Mouse (Mus musculus) lung, postnatal 36 days (tissue): Measurements from ENCODE around the gene Gm21973.

Experiments
- DNase-seq: peaks from one replicate; pipeline ENCODE4 v3.0.0; 2022; ENCODE audit warnings: mixed read lengths

The Gm21973 gene

GRCm38 (mm10) chr15:10400415-10400814 lies 75.2 kb downstream of the Gm21973 start:
- DNase-seq, result peak; percentile 65

GRCm38 (mm10) chr15:10409842-10410241 lies 84.7 kb downstream of the Gm21973 start:
- DNase-seq, result no peak

DNA sequence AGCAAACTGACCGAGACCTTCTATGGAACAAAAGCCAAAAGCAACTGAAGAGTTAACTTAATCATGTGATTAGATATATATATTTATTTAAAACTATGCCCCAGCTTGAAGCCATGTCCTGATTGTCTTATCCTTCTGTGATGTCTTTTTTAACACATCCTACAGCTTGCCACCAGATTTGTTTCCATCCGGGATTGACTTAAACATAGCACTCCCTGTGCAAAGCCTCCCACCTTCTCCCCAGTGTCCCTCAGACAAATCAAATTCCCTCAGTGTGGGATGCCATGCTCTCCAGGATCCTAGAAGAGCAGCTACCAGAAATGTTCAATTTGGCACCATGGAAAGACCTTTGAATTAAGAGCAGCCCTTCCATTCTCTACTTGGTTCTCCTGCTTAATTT lies 85.7 kb downstream of the Gm21973 start:
- no peak for DNase-seq

- DNase-seq, result no peak
Measured at GRCm38 (mm10) chr15:10413656-10414055, 88.5 kb downstream of the Gm21973 start.

- DNase-seq, result no peak
Measured at GRCm38 (mm10) chr15:10421138-10421784, 96.1 kb downstream of the Gm21973 start.

GRCm38 (mm10) chr15:10421785-10422144 lies 96.6 kb downstream of the Gm21973 start:
- no peak for DNase-seq
